Mouse (Mus musculus): ENCODE measurements around the gene Ilf3. TPM values are rescaled to one million over a fixed set of nuclear protein-coding genes. Genes with fewer than 3 reads are reported as not detected.

Ilf3 gene
- polyA plus RNA-seq (2014; fragmentation: Illumina TruSeq; extraction: RNeasy Lipid Tissue Mini Kit (QIAGEN cat#74804); ENCODE audit: low read depth, low replicate concordance), result 61.2 TPM

DNA sequence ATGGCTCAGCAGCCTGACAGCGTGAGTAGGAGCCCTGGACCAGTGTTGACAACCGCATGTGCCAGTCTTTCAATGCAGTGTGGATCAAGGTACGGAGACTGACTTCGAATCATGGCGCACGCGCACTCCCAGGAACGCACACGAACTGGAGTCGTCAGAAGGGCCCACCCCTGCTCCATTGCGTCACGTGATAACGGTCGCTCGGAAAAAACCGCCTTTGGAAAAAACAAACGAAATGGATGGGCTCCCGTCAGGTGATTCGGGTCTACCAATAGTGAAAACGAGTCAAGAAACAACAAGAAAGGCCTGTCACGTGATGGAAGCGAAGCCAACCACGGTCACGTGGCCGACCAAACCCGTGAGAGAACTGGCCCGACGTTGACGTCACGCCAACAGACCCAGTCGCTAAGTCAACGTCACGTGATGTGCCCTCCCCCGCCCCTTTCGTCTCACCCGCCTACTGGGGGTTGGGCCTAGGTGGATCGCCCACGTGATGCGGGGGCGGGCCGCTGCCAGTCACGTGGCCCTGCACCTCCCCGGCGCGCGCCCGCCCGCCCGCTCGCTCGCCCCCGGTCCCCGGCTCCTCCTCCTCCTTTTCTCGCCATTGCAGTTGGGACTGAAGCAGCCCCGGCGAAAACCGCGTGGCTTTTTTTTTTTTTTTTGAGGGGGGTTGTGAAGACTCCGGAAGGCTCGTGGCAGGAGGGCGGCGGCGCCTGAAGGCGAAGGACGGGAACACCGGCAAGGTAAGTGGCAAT lies at the start of gene Ilf3:
Gene Ilf3, plus strand, starts transcription at position 515 of the 755 bp plus-strand sequence.

GRCm38 (mm10) chr9:21320619-21321512 lies 46.8 kb upstream of the Ilf3 start, which contains the start of gene Slc44a2:
Slc44a2 (plus strand) TSS chr9:21320698.

DNA sequence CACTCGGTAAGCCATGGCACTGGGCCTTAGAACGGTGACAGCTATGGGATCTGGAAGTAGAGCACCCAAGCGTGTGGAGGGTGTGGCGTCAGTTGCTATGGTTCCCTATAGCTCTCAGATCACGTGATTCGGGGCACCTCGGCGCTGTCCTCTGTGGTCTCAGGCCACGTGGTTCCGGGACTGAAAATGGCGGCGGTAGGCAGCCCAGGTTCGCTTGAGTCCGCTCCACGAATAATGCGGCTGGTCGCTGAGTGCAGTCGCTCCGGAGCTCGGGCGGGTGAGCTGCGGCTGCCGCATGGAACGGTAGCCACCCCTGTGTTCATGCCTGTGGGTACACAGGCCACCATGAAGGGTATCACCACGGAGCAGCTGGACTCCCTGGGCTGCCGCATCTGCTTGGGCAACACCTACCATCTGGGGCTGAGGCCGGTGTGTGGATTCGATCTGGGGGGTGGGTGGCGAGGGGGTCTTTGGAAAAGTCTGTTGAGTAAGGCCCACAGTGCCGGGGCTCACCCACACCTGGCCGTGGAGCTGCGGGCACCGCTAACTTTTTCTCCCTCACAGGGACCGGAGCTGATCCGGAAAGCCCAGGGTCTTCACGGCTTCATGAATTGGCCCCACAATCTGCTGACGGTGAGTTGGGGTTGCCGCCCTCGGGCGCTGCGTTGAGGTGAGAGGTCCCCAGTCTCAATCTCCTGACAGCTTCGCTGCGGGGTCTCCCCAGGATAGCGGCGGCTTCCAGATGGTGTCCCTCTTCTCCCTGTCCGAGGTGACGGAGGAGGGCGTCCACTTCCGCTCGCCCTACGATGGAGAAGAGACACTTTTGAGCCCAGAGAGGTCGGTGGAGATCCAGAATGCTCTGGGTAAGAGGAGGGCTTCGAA lies 44.2 kb downstream of the Ilf3 start, which contains the start of gene Qtrt1:
Gene Qtrt1, plus strand, starts transcription at position 169 of the 882 bp plus-strand sequence.

DNA sequence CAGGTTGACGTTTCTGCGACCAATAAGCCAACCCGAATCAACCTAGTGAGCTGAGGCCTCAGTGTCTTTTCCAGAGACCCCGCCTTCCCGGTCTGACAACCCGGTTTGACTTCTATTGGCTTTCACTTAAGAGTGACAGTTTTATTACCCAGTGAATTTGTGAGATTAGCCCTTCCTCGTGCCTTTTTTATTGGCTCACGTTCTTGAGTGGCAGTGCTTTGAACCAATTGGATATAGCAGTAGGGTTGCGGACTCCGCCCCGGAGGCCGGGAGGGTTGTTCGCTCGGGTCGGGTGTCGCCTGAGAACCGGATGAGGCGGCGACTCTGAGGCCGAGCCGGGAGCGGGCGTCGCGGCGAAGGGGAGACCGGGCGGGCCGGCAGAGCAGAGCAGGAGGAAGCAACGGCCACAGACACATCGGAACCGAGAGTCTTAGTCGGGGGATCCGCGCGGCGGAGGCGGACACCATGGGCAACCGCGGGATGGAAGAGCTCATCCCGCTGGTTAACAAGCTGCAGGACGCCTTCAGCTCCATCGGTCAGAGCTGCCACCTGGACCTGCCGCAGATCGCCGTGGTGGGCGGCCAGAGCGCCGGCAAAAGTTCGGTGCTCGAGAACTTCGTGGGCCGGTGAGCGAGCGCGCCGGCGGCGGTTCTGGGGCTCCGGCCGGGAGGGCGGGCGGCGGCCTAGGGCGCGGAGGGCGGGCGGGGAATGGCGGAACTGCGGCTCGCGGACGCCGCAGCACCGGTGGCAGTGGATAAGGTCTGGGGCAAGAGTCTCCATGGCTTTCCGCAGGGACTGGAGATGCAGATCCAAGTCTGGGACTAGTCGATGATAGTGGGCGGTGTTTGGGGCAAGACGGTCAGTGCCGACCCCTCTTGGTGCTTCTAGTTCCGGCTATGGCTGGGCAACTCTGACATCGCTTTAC lies 57.2 kb downstream of the Ilf3 start, which contains the start of gene Dnm2:
Gene Dnm2, plus strand, starts transcription at position 278 of the 925 bp plus-strand sequence.

Other genes starting within 250 kb of the Ilf3 start
- 2.0 TPM for gene Tyk2, start 236.6 kb upstream of the Ilf3 start, polyA plus RNA-seq (2014; fragmentation: Illumina TruSeq; extraction: RNeasy Lipid Tissue Mini Kit (QIAGEN cat#74804); ENCODE audit: low read depth, low replicate concordance)
- gene Cdc37, start 217.9 kb upstream of the Ilf3 start, polyA plus RNA-seq (2014; fragmentation: Illumina TruSeq; extraction: RNeasy Lipid Tissue Mini Kit (QIAGEN cat#74804); ENCODE audit: low read depth, low replicate concordance), result 7.8 TPM
- 6.8 TPM for gene Pde4a, start 202.2 kb upstream of the Ilf3 start, polyA plus RNA-seq (2014; fragmentation: Illumina TruSeq; extraction: RNeasy Lipid Tissue Mini Kit (QIAGEN cat#74804); ENCODE audit: low read depth, low replicate concordance)
- gene Keap1, start 128.5 kb upstream of the Ilf3 start, polyA plus RNA-seq (2014; fragmentation: Illumina TruSeq; extraction: RNeasy Lipid Tissue Mini Kit (QIAGEN cat#74804); ENCODE audit: low read depth, low replicate concordance), result 6.5 TPM
- gene S1pr5, start 119.4 kb upstream of the Ilf3 start, polyA plus RNA-seq (2014; fragmentation: Illumina TruSeq; extraction: RNeasy Lipid Tissue Mini Kit (QIAGEN cat#74804); ENCODE audit: low read depth, low replicate concordance), result not detected
- 0.36 TPM for gene Atg4d, start 102.6 kb upstream of the Ilf3 start, polyA plus RNA-seq (2014; fragmentation: Illumina TruSeq; extraction: RNeasy Lipid Tissue Mini Kit (QIAGEN cat#74804); ENCODE audit: low read depth, low replicate concordance)
- 6.8 TPM for gene Kri1, start 79.9 kb upstream of the Ilf3 start, polyA plus RNA-seq (2014; fragmentation: Illumina TruSeq; extraction: RNeasy Lipid Tissue Mini Kit (QIAGEN cat#74804); ENCODE audit: low read depth, low replicate concordance)
- gene Cdkn2d, start 76.5 kb upstream of the Ilf3 start, polyA plus RNA-seq (2014; fragmentation: Illumina TruSeq; extraction: RNeasy Lipid Tissue Mini Kit (QIAGEN cat#74804); ENCODE audit: low read depth, low replicate concordance), result 23.7 TPM
- 0.41 TPM for gene Ap1m2, start 55.5 kb upstream of the Ilf3 start, polyA plus RNA-seq (2014; fragmentation: Illumina TruSeq; extraction: RNeasy Lipid Tissue Mini Kit (QIAGEN cat#74804); ENCODE audit: low read depth, low replicate concordance)
- gene Slc44a2, start 47.2 kb upstream of the Ilf3 start, polyA plus RNA-seq (2014; fragmentation: Illumina TruSeq; extraction: RNeasy Lipid Tissue Mini Kit (QIAGEN cat#74804); ENCODE audit: low read depth, low replicate concordance), result 18.0 TPM
- not detected for gene Qtrt1, start 44.0 kb downstream of the Ilf3 start, polyA plus RNA-seq (2014; fragmentation: Illumina TruSeq; extraction: RNeasy Lipid Tissue Mini Kit (QIAGEN cat#74804); ENCODE audit: low read depth, low replicate concordance)
- gene Dnm2, start 57.0 kb downstream of the Ilf3 start, polyA plus RNA-seq (2014; fragmentation: Illumina TruSeq; extraction: RNeasy Lipid Tissue Mini Kit (QIAGEN cat#74804); ENCODE audit: low read depth, low replicate concordance), result 42.4 TPM
- gene Tmed1, start 142.4 kb downstream of the Ilf3 start, polyA plus RNA-seq (2014; fragmentation: Illumina TruSeq; extraction: RNeasy Lipid Tissue Mini Kit (QIAGEN cat#74804); ENCODE audit: low read depth, low replicate concordance), result 1.9 TPM
- 0.36 TPM for gene AB124611, start 158.3 kb downstream of the Ilf3 start, polyA plus RNA-seq (2014; fragmentation: Illumina TruSeq; extraction: RNeasy Lipid Tissue Mini Kit (QIAGEN cat#74804); ENCODE audit: low read depth, low replicate concordance)
- gene Carm1, start 179.0 kb downstream of the Ilf3 start, polyA plus RNA-seq (2014; fragmentation: Illumina TruSeq; extraction: RNeasy Lipid Tissue Mini Kit (QIAGEN cat#74804); ENCODE audit: low read depth, low replicate concordance), result 11.9 TPM
- gene Timm29, start 224.9 kb downstream of the Ilf3 start, polyA plus RNA-seq (2014; fragmentation: Illumina TruSeq; extraction: RNeasy Lipid Tissue Mini Kit (QIAGEN cat#74804); ENCODE audit: low read depth, low replicate concordance), result 20.8 TPM
- gene Yipf2, start 225.0 kb downstream of the Ilf3 start, polyA plus RNA-seq (2014; fragmentation: Illumina TruSeq; extraction: RNeasy Lipid Tissue Mini Kit (QIAGEN cat#74804); ENCODE audit: low read depth, low replicate concordance), result 6.5 TPM
- 8.3 TPM for gene Smarca4, start 248.3 kb downstream of the Ilf3 start, polyA plus RNA-seq (2014; fragmentation: Illumina TruSeq; extraction: RNeasy Lipid Tissue Mini Kit (QIAGEN cat#74804); ENCODE audit: low read depth, low replicate concordance)